Mouse (Mus musculus) neural tube, embryonic 11.5 days (tissue): ENCODE results near the gene Sdk2. TPM values are rescaled to one million over a fixed set of nuclear protein-coding genes. Genes with fewer than 3 reads are reported as not detected.

Experiments used
- ATAC-seq: fragments of 200-750 bp; cut with Nextera tagmentation; 2 replicates; pipeline ENCODE4 v1.8.0; 2017; ENCODE audit warnings: moderate number of reproducible peaks, mild to moderate bottlenecking, moderate TSS enrichment, moderate library complexity; ENCODE audit not compliant: insufficient read depth, low FRiP score, low TSS enrichment
- DNase-seq: peaks from one replicate; pipeline ENCODE4 v3.0.0-alpha.2; 2015; ENCODE audit warnings: low spot score
- H3K27ac ChIP-seq: fragments of 300-500 bp; sonication (generic); 2 replicates; pipeline ENCODE4 v1.5.1; 2014; ENCODE audit warnings: low read depth, mild to moderate bottlenecking, low read length
- H3K27me3 ChIP-seq: fragments of 300-500 bp; sonication (generic); 2 replicates; pipeline ENCODE4 v1.6.1; 2014; ENCODE audit warnings: mild to moderate bottlenecking, low read length, mixed read lengths; ENCODE audit not compliant: control insufficient read depth, insufficient read depth
- H3K36me3 ChIP-seq: fragments of 300-500 bp; sonication (generic); 2 replicates; pipeline ENCODE4 v1.6.1; 2014; ENCODE audit warnings: mild to moderate bottlenecking, low read length, moderate library complexity, mixed read lengths; ENCODE audit not compliant: control insufficient read depth, insufficient read depth
- H3K4me1 ChIP-seq: fragments of 300-500 bp; sonication (generic); 2 replicates; pipeline ENCODE4 v1.6.1; 2014; ENCODE audit warnings: low read length, mixed read lengths; ENCODE audit not compliant: control insufficient read depth, insufficient read depth
- H3K4me2 ChIP-seq: fragments of 300-500 bp; sonication (generic); 2 replicates; pipeline ENCODE4 v1.6.1; 2014; ENCODE audit warnings: low read depth, mild to moderate bottlenecking, moderate library complexity
- H3K4me3 ChIP-seq: fragments of 300-500 bp; sonication (generic); 2 replicates; pipeline ENCODE4 v1.5.1; 2014; ENCODE audit warnings: low read depth, low read length
- H3K9ac ChIP-seq: fragments of 300-500 bp; sonication (generic); 2 replicates; pipeline ENCODE4 v1.6.1; 2014; ENCODE audit warnings: mild to moderate bottlenecking, low read length
- H3K9me3 ChIP-seq: fragments of 300-500 bp; sonication (generic); 2 replicates; pipeline ENCODE4 v1.6.1; 2016; ENCODE audit warnings: low read length; ENCODE audit not compliant: control insufficient read depth
- WGBS: fragments of 180-500 bp; shearing (Covaris S2); extraction: QIAGEN DNeasy Blood & Tissue Kit; methylation state at CpG from one replicate; pipeline ENCODE4 v1.1.7; 2014; 5-methylcytosine and 5-hydroxymethylcytosine counted together
- polyA plus RNA-seq: library from polyadenylated mRNA; unstranded; fragments of >200 nt; fragmentation: Nextera tagmentation; extraction: Ambion mirVana; gene quantifications from 2 replicates; pipeline ENCODE4 v1.2.1, GENCODE M21; 2014

Sdk2 gene
- polyA plus RNA-seq, 1 experiment from 2014 or later = 4.2 TPM

DNA sequence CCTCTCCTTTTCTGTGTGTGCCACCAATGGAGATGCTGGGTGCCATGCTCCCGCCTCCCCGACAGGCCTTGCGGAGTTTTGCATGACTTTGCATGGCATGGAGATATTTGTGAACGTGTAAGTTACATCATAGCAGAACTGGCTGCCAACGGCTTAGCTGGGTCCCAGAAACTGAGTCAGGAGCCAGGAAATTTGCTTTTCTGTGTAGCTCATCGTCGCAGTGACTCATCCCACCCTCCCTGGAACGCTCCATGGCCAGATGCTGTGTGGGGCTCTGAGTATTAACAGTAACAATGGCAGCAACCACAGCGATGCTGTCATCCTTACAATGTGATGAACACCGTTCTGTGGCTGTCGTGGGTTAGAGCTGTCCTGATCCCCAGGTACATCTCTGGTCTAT lies 139.6 kb downstream of the Sdk2 start:
- no peak for ATAC-seq
- DNase-seq = no peak
- no peak overlapping the region for H3K27ac ChIP-seq

DNA sequence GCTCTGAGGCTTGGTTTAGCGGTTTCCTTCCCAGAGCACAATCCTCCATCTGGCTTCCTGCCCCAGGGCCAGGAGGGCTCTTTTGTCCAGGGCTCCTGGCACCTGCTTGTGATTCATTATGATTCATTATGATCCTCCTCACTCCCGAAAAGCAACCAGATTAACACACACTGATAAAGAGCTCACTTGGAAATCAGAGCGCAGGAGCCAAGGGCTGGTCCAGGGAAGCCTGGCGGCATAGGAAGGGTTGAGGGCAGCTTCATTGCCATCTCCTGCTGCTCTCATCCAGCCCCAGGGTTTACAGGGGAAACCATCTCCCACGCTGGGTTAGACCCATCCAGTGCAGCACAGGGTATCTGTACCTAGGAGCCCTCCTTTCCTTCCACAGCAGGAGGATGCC lies 143.7 kb downstream of the Sdk2 start:
- H3K36me3 ChIP-seq = no peaks in the 10 kb centered on the region
- no peak overlapping the region for H3K27ac ChIP-seq
- H3K4me1 ChIP-seq = no peaks in the 10 kb centered on the region
- no peak overlapping the region for H3K9ac ChIP-seq
- no peak overlapping the region for H3K4me2 ChIP-seq
- ATAC-seq (no peak), DNase-seq (peak; percentile 37)
- whole genome bisulfite sequencing = 61% methylated on average over 5 of the region's 5 CpGs
- no peak overlapping the region for H3K4me3 ChIP-seq
- H3K27me3 ChIP-seq = no peaks in the 10 kb centered on the region
- H3K9me3 ChIP-seq = no peaks in the 10 kb centered on the region; the same call in 1 of the 2 replicates

More for the DNA sequence above, 139.6 kb downstream of the Sdk2 start:
- Histone ChIP-seq H3K9me3 (no peaks in the 10 kb centered on the region), H3K4me3 (no peak overlapping the region), H3K9ac (no peak overlapping the region), H3K36me3 (no peaks in the 10 kb centered on the region), H3K4me2 (no peak overlapping the region), H3K27me3 (no peaks in the 10 kb centered on the region), H3K4me1 (peaks cover 4% of the 10 kb centered on the region)
- WGBS = 92% methylated on average over 11 of the region's 11 CpGs

DNA sequence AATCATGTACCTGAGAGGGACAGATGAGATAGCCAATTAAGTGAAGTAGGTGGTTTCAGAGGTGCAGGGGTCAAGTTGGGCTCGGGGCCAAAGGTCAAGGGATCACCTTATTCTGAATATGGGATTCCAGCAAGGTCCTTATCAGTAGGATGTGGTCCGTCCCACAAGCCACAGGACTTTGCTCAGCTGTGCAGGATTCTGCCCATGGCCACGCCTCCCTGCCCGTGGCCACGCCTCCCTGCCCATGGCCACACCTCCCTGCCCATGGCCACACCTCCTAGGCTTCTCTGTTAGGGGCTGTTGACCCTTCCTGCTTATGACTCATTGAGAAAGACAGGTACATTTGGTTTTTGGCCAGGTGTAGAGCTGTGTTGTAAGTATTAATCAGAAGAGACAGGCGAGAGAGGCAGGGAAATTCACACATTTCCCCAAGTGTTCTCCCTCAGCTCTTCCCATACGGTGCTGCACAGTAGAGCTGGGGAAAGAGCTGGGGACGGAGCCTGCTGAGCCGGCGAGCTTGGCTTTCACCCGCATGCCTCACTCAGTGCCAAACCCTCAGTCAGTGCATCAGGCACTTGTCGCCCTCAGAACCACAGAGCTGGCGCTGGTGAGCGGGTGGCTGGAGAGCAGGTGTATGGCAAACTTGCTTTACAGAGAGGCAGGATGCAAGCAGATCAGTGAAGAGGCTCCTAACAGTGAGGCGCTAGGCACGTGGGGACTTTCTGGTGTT lies 163.6 kb downstream of the Sdk2 start:
- Histone ChIP-seq H3K9ac (no peak overlapping the region), H3K9me3 (no peaks in the 10 kb centered on the region), H3K4me2 (no peak overlapping the region), H3K36me3 (no peaks in the 10 kb centered on the region), H3K27me3 (no peaks in the 10 kb centered on the region), H3K27ac (no peak overlapping the region), H3K4me3 (no peak overlapping the region), H3K4me1 (no peaks in the 10 kb centered on the region; the same call in 1 of the 2 replicates)
- ATAC-seq (no peak), DNase-seq (no peak)
- 76% methylated on average over 16 of the region's 16 CpGs for WGBS

DNA sequence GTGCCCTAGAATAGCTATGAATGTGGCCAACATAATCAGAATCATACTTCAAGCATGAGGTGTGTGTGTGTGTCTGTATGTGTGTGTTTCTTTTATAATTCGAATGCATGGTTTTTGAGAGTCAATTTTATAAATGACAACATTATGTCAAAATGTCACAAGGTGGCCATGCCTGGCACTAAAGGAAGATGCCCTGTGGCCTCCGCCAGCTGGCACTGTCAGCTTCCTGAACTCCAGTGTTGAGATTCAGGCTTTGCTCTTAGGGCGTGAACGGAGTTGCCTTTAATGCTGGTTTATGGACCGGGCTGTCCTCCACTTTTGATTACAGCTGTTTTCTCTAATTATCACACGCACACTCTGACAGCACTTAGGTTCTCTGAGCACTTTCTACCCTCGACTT lies 164.9 kb downstream of the Sdk2 start:
- Histone ChIP-seq H3K4me2 (no peak overlapping the region), H3K36me3 (no peaks in the 10 kb centered on the region), H3K9me3 (no peaks in the 10 kb centered on the region), H3K27ac (no peak overlapping the region), H3K4me1 (no peaks in the 10 kb centered on the region), H3K27me3 (no peaks in the 10 kb centered on the region), H3K4me3 (no peak overlapping the region), H3K9ac (no peak overlapping the region)
- WGBS = 76% methylated on average over 7 of the region's 7 CpGs
- DNase-seq (no peak), ATAC-seq (no peak)

DNA sequence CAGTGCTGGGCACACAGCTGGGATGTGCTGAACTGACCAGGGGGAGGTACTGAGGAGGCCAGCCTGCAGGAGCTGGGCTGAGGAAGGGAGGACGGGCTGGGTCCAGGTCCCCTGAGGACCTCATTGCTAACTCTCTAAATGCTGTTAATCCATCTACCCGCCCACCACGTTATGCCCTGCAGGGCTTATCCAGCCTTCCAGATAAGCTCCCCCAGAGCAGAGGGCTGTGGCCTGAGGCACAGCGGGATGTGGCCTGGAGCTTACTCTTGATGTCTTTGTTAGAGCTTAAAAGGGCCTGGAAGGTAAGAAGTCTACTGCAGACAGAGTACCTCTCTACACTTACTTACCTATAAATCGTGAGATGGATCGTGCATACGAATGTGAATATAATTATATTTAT lies 168.2 kb downstream of the Sdk2 start:
- Histone ChIP-seq H3K4me1 (no peaks in the 10 kb centered on the region), H3K4me3 (no peak overlapping the region), H3K36me3 (no peaks in the 10 kb centered on the region), H3K27me3 (no peaks in the 10 kb centered on the region), H3K9me3 (no peaks in the 10 kb centered on the region), H3K9ac (no peak overlapping the region), H3K27ac (no peak overlapping the region), H3K4me2 (no peak overlapping the region)
- ATAC-seq (no peak), DNase-seq (no peak)
- WGBS = 47% methylated on average over 7 of the region's 7 CpGs

DNA sequence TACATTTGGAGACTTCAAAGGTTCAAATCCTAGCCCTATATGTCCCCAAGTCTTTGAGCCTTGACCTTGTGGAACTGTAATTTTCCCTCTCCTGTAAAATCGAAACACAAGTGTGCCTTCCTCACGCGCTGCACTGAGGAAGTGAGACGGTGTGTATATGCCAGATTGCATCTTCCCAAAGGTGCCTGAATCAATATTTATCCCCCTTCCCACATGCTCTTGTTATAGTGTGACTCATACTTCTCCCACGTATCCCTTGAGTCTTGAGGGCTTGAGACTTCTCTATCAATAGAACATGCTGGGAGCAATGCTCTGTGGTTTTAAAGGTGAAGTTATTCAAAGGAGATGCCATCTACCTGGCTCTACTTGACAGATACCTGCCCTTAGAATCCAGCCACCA lies 170.8 kb downstream of the Sdk2 start:
- Histone ChIP-seq H3K4me3 (no peak overlapping the region), H3K27ac (no peak overlapping the region), H3K9ac (no peak overlapping the region), H3K27me3 (no peaks in the 10 kb centered on the region), H3K4me1 (no peaks in the 10 kb centered on the region; the same call in 1 of the 2 replicates), H3K9me3 (no peaks in the 10 kb centered on the region), H3K36me3 (no peaks in the 10 kb centered on the region), H3K4me2 (no peak overlapping the region)
- DNase-seq (no peak), ATAC-seq (no peak)
- 93% methylated on average over 5 of the region's 5 CpGs for WGBS

DNA sequence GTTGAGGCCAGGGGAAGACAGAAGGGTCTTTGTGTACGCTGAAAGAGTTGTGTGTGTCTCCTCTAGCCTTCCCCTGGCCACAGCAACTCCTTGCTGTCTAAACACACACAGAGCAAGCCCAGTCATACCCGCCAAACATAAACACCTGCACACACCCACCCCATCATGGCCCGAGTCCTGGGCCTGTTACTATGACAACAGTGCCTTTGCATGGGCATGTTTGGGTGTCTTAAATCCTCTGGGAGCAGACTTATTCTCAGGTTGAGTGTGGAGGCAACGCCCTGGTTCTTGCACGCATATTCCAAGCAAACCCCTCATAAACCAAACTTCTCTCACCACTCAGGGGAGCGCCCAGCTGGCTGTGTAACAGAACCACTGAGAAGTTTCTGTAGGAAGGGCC lies 173.9 kb downstream of the Sdk2 start:
- Histone ChIP-seq H3K27ac (no peak overlapping the region), H3K27me3 (no peaks in the 10 kb centered on the region), H3K36me3 (no peaks in the 10 kb centered on the region), H3K9me3 (no peaks in the 10 kb centered on the region), H3K9ac (no peak overlapping the region), H3K4me2 (no peak overlapping the region), H3K4me1 (no peaks in the 10 kb centered on the region; the same call in 1 of the 2 replicates), H3K4me3 (no peak overlapping the region)
- DNase-seq (no peak), ATAC-seq (no peak)
- 65% methylated on average over 6 of the region's 6 CpGs for WGBS

DNA sequence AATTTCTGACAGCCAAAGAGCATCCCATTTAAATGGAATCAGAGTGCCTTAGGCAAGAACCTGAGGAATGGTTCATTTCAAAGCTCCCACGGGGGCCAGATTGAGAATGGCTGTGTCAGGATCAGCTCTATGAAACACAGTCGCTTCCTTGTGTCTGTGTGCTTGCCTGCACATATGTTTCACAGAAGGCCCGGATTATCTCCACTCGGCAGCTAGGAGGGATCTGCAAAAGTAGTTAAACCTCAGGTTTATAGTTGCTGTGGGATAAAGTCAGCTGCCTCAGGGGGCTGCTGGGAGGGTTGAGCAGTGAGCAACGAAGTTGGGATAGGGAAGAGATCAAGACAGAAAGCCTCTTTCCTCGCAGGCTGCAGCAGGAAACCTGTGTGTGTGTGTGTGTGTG lies 174.8 kb downstream of the Sdk2 start:
- H3K4me3 ChIP-seq = no peak overlapping the region
- H3K27ac ChIP-seq = no peak overlapping the region
- H3K27me3 ChIP-seq = no peaks in the 10 kb centered on the region
- H3K9ac ChIP-seq = no peak overlapping the region
- DNase-seq = no peak
- ATAC-seq = no peak
- WGBS = 52% methylated on average over 6 of the region's 6 CpGs
- no peaks in the 10 kb centered on the region for H3K36me3 ChIP-seq
- H3K4me2 ChIP-seq = no peak overlapping the region
- H3K9me3 ChIP-seq = no peaks in the 10 kb centered on the region
- no peaks in the 10 kb centered on the region; the same call in 1 of the 2 replicates for H3K4me1 ChIP-seq

DNA sequence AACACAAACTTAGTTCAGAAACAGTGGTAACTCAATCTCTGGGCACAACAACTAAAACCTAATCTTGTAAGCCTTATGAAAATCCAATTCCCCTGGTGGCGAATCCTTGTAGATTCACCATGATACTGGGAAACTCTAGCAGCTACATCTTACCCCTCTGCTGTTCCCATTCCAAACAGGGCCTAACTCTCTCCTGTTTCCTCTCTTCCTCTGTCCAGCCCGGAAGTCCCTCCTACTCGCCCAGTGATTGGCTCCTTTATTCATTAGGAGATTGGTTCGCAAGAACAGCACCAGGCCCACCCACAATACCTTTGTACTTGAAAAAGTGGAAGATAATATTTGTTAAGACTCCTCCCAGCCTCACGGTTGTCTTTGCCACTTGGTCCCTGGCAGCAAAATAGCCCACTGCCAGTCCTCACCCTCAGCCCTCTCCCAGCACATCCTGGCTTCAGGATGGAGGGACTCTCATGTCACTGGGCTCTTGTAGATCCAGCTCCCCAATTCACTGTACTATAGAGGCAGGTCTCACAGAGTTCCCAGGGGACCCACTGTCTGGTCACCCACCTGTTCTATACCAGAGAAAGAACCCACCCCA lies 178.6 kb downstream of the Sdk2 start:
- Histone ChIP-seq H3K27ac (no peak overlapping the region), H3K9ac (no peak overlapping the region), H3K36me3 (no peaks in the 10 kb centered on the region), H3K9me3 (no peaks in the 10 kb centered on the region), H3K4me1 (no peaks in the 10 kb centered on the region; the same call in 1 of the 2 replicates), H3K27me3 (no peaks in the 10 kb centered on the region), H3K4me3 (no peak overlapping the region), H3K4me2 (no peak overlapping the region)
- DNase-seq (no peak), ATAC-seq (no peak)
- 86% methylated on average over 5 of the region's 5 CpGs for WGBS
